Mouse (Mus musculus): ENCODE data around the gene Nek8.

DNA sequence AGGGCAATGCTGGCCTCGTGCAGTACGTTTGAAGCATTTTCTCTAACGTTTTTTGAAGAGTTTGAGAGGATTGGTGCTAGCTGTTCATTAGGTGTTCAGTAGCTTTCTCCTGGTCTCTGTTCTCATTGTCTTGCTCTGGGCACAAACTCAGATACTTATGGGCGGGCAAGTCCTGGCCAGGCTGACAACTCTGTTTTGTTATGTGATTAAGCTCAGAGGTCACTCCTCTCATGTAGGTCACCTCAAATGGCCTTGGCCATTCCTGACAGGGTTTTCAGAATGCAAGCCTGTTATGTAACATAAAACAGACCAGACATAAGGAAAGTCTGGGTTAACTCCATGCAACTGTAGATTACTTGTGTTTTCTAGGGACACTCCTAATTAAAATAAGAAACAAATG lies 38.9 kb downstream of the Nek8 start:
- TF ChIP-seq CTCF (IDR thresholded peaks at IDR 0.05; ENCODE audit: borderline replicate concordance, insufficient read depth, low read depth, low read length) (no peak), POLR2A (IDR thresholded peaks at IDR 0.05; ENCODE audit: borderline replicate concordance, insufficient read depth, low read length) (no peak)

Measured in cerebellum, adult 2 months (tissue).